Mouse (Mus musculus): ENCODE data around the gene Rras2. TPM values are rescaled to one million over a fixed set of nuclear protein-coding genes. Genes with fewer than 3 reads are reported as not detected.

Rras2 gene
- polyA plus RNA-seq, 1 experiment from 2014 or later: 51.2 TPM

DNA sequence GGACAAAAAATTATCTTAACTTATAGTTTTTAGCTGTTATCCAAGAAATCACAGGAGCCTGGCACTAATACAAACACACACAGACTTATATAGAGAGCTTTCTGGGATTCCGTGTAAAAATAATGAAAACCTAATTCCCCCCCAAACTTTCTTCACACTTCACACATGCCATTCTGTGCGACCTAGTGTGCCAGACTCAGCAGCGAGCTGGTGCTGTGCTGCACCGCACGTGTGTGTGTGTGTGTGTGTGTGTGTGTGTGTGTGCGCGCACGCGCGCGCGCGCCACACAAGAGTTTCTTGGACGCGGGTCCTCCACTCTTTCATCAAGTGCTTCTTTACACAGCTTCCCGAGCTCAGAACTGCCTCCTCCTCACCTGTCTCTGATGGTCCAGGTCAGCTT, 59.4 kb downstream of the Rras2 start:
- TF ChIP-seq CTCF (IDR thresholded peaks at IDR 0.05; ENCODE audit: low read depth): no peak
- Histone ChIP-seq H3K4me3 (replicated peaks; ENCODE audit: low read depth, low read length) (no peak overlapping the region), H3K9ac (ENCODE audit: low read depth, low read length) (no peak overlapping the region), H3K27ac (no peak overlapping the region), H3K9me3 (replicated peaks; ENCODE audit: low read length) (no peaks in the 10 kb centered on the region), H3K36me3 (ENCODE audit: insufficient read depth, low read length) (peaks cover 13% of the 10 kb centered on the region; the same call in 1 of the 2 replicates), H3K27me3 (ENCODE audit: insufficient read depth, low read length) (no peaks in the 10 kb centered on the region), H3K4me2 (ENCODE audit: low read length) (no peak overlapping the region), H3K4me1 (replicated peaks; ENCODE audit: insufficient read depth, low read length) (no peaks in the 10 kb centered on the region)
- no peak for ATAC-seq (replicated peaks; ENCODE audit: low FRiP score, low read depth)
- no peak for DNase-seq (ENCODE audit: low spot score)
- WGBS: 91% methylated on average over 16 of the region's 16 CpGs

DNA sequence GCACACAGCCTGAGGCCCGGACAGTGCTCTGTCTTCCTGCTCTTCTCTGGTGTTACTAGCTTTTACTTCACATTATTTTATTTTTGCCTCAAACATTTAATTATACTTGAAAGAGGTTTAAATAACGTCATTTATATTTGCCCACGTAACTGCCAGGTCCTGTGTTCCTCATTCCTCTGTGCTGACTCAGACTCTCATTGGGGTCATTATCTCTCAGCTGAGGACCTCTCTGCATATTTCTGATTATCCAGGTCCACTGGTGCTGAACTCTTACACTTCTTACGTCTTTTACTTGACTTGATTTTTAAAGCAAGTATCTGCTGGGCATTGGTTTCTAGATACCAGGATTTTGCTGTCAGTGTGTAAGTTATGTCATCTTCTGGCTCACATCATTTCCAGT, 63.9 kb downstream of the Rras2 start:
- WGBS: 71% methylated on average over 4 of the region's 4 CpGs
- DNase-seq (ENCODE audit: low spot score) (no peak), ATAC-seq (replicated peaks; ENCODE audit: low FRiP score, low read depth) (no peak)
- Histone ChIP-seq H3K36me3 (ENCODE audit: insufficient read depth, low read length) (peaks cover 19% of the 10 kb centered on the region; the same call in 1 of the 2 replicates), H3K4me2 (ENCODE audit: low read length) (no peak overlapping the region), H3K9ac (ENCODE audit: low read depth, low read length) (no peak overlapping the region), H3K27me3 (ENCODE audit: insufficient read depth, low read length) (no peaks in the 10 kb centered on the region), H3K27ac (no peak overlapping the region), H3K4me3 (replicated peaks; ENCODE audit: low read depth, low read length) (no peak overlapping the region), H3K4me1 (replicated peaks; ENCODE audit: insufficient read depth, low read length) (no peaks in the 10 kb centered on the region), H3K9me3 (replicated peaks; ENCODE audit: low read length) (no peaks in the 10 kb centered on the region)
- no peak for TF ChIP-seq CTCF (IDR thresholded peaks at IDR 0.05; ENCODE audit: low read depth)

DNA sequence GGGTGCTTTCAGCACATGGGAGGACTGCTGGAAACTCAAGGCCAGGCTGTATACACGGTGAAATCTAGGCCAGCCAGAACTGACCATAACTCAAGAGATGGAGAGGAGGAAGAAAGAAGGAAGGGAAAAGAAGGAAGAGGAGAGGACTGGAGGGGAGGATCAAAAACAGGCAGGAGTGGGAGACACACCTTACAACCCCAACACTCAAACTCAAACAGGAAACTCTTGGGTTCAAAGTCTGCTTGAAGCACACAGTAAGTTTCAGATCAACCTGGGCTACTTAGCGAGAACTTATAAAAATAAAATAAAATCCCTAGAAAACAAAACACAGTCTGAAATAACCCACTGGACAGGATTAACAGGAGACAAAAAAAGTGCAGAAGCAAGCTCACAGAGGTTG, 71.8 kb downstream of the Rras2 start:
- no peak for ATAC-seq (replicated peaks; ENCODE audit: low FRiP score, low read depth)
- Histone ChIP-seq H3K27me3 (ENCODE audit: insufficient read depth, low read length) (no peaks in the 10 kb centered on the region), H3K27ac (no peak overlapping the region), H3K9ac (ENCODE audit: low read depth, low read length) (no peak overlapping the region), H3K36me3 (ENCODE audit: insufficient read depth, low read length) (peaks cover 9% of the 10 kb centered on the region; the same call in 1 of the 2 replicates), H3K4me1 (replicated peaks; ENCODE audit: insufficient read depth, low read length) (no peaks in the 10 kb centered on the region), H3K9me3 (replicated peaks; ENCODE audit: low read length) (no peaks in the 10 kb centered on the region), H3K4me3 (replicated peaks; ENCODE audit: low read depth, low read length) (no peak overlapping the region), H3K4me2 (ENCODE audit: low read length) (no peak overlapping the region)
- WGBS: 61% methylated on average over 2 of the region's 2 CpGs
- TF ChIP-seq CTCF (IDR thresholded peaks at IDR 0.05; ENCODE audit: low read depth): no peak
- DNase-seq (ENCODE audit: low spot score): no peak

DNA sequence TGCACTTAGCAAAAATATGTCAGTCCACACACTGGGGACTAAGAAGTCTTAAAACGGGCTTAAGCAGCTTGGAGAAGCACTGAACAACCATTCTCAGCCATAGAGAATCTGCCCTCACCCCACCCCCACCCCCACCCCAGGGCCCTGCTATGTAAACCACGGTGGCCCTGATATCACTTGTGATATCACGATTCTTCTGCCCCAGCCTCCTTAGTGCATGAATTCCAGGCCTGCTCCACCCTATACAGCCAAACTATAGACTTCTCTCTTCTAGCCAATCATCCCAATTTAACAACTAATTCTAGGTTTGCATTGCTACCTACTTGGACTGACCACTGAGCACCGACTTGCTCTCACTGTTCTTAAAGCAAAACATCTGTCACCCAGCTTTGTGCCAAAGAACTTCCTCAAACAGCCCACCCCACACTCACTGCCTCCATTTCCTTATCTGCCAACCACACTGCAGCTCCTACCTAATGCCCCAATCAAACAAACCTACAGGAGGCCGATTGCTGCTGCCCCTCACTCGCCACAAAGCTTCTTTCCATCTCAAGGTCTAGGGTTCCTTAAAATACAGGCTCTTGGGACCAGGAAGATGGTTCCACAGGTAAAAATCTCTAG, 73.5 kb downstream of the Rras2 start:
- Histone ChIP-seq H3K27me3 (ENCODE audit: insufficient read depth, low read length) (no peaks in the 10 kb centered on the region), H3K9ac (ENCODE audit: low read depth, low read length) (no peak overlapping the region), H3K27ac (no peak overlapping the region), H3K4me1 (replicated peaks; ENCODE audit: insufficient read depth, low read length) (no peaks in the 10 kb centered on the region), H3K4me3 (replicated peaks; ENCODE audit: low read depth, low read length) (no peak overlapping the region), H3K9me3 (replicated peaks; ENCODE audit: low read length) (no peaks in the 10 kb centered on the region), H3K36me3 (ENCODE audit: insufficient read depth, low read length) (peaks cover 9% of the 10 kb centered on the region; the same call in 1 of the 2 replicates), H3K4me2 (ENCODE audit: low read length) (no peak overlapping the region)
- no peak for DNase-seq (ENCODE audit: low spot score)
- TF ChIP-seq CTCF (IDR thresholded peaks at IDR 0.05; ENCODE audit: low read depth): no peak
- 78% methylated on average over 6 of the region's 6 CpGs for WGBS
- ATAC-seq (replicated peaks; ENCODE audit: low FRiP score, low read depth): no peak

DNA sequence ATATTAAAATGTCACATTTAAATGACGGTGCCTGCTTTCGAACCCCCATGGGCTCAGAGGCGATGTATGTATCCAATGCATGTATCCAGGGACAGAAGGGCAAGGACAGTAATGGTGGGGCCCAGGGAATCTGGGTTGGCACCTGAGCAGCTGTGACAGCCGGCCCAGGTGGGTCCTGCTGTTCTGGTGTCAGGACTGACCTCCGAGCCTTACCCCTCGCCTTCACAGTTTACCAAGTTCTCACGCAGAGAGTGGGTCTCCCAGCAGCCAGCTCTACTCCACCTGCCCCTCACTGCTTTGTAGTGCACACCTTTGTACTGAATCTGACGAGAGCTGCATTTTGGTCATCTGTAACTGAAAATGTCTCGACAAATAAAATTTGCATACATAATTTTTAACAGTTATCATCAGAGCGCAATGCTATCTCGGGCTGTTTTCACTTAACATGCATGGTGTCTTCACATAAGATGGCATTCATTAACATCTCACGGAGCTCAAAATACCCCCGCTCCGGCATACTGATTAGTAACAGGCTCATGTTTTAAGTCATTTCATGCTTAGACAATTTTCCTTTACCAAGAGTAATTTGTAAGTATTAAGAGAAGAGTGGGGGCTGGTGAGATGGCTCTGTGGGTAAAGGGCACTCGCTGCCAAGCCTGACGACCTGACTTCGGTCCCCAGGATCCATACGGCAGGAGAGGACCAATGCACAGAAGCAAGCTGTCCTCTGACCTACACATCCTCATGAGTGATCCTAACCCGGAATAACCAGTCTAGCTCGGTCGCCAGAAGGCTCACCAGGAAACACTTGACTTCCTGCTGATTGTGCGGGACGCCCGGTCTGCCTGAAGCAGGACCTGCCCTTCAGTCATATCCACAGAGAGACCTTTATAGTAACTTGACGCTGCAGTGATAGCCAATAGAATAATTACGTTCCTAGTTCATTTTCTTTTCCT, 74.3 kb downstream of the Rras2 start:
- 76% methylated on average over 26 of the region's 26 CpGs for WGBS
- no peaks in the 10 kb centered on the region for H3K4me1 ChIP-seq (replicated peaks; ENCODE audit: insufficient read depth, low read length)
- no peak overlapping the region for H3K27ac ChIP-seq
- no peak overlapping the region for H3K4me3 ChIP-seq (replicated peaks; ENCODE audit: low read depth, low read length)
- no peak overlapping the region for H3K4me2 ChIP-seq (ENCODE audit: low read length)
- TF ChIP-seq CTCF (IDR thresholded peaks at IDR 0.05; ENCODE audit: low read depth): no peak
- peak; percentile 18 for DNase-seq (ENCODE audit: low spot score)
- H3K27me3 ChIP-seq (ENCODE audit: insufficient read depth, low read length): no peaks in the 10 kb centered on the region
- peaks cover 8% of the 10 kb centered on the region; the same call in 1 of the 2 replicates for H3K36me3 ChIP-seq (ENCODE audit: insufficient read depth, low read length)
- no peak overlapping the region for H3K9ac ChIP-seq (ENCODE audit: low read depth, low read length)
- no peaks in the 10 kb centered on the region for H3K9me3 ChIP-seq (replicated peaks; ENCODE audit: low read length)
- no peak for ATAC-seq (replicated peaks; ENCODE audit: low FRiP score, low read depth)

DNA sequence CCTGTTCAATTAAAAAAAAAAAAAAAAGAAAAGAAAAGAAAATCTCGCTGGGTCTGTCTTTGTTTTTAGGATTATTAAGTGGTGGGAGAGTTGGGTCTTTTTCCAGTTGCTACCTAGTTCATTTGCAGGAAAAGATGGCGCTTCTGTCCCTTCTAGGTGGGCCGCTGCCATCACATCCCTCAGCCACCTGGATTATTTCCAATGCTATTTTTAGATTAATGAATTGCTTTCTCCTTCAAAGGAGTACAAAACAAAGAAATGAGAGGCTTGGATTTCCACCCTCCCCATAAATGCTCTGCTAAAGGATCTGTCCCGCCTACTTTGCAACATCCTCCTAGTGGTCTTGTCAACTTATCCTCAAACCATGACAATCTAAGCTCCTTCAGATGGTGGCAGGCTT, 76.2 kb downstream of the Rras2 start:
- DNase-seq (ENCODE audit: low spot score) (no peak), ATAC-seq (replicated peaks; ENCODE audit: low FRiP score, low read depth) (no peak)
- Histone ChIP-seq H3K9me3 (replicated peaks; ENCODE audit: low read length) (no peaks in the 10 kb centered on the region), H3K36me3 (ENCODE audit: insufficient read depth, low read length) (0 out of 2 replicates have a peak, but pooled peaks cover 4% of the 10 kb centered on the region), H3K4me3 (replicated peaks; ENCODE audit: low read depth, low read length) (no peak overlapping the region), H3K9ac (ENCODE audit: low read depth, low read length) (no peak overlapping the region), H3K4me2 (ENCODE audit: low read length) (no peak overlapping the region), H3K27me3 (ENCODE audit: insufficient read depth, low read length) (no peaks in the 10 kb centered on the region), H3K27ac (no peak overlapping the region), H3K4me1 (replicated peaks; ENCODE audit: insufficient read depth, low read length) (no peaks in the 10 kb centered on the region)
- no peak for TF ChIP-seq CTCF (IDR thresholded peaks at IDR 0.05; ENCODE audit: low read depth)
- 84% methylated on average over 4 of the region's 4 CpGs for WGBS
